Mouse (Mus musculus): Measurements from ENCODE around the gene Zfp36. TPM values are rescaled to one million over a fixed set of nuclear protein-coding genes. Genes with fewer than 3 reads are reported as not detected.

Gene Zfp36
- total RNA-seq, 2 experiments from 2014 or later, result 5.9 to 11.6 TPM

DNA sequence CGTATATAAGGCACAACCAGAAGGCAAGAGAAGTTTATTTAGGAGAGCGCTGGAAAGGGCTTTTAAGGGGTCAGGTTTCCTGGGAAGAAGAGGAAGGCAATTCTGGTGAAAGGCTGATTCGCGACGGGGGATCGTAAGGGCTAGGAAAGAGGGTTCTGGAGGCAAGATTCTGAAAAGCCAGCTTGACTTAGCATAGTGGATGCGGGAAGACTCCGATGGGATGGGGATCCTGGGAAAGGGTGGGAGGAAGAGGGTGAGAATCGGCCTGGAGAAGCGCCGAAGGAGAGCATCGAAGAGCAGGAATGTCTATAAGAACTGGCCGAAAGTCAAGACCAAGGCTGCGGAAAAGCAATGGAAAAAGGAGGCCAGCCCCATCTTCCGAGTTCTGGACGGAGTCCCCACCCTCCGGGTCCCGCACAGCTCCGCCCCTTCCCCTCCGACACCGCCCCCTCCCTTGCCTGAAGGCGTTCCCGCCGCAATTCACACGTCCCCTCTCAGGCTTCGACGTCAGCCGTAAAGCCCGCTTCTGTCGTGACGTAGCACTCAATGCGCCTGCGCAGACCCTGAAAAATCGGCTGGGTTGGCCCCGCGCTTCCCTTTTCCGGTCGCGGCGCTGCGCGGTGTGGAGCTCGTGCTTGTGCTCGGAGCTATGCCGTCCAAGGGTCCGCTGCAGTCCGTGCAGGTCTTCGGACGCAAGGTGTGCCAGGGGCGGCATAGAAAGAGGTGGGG is 29.7 kb downstream of the Zfp36 start, which contains the start of gene Rps16:
TSS of gene Rps16 (plus strand) at position 498 of the 729 bp plus-strand sequence.
- peak; percentile 99 for DNase-seq
- intact Hi-C loops (cut with DNase I; ENCODE audit: low total_unique reads), result no loop called here

DNA sequence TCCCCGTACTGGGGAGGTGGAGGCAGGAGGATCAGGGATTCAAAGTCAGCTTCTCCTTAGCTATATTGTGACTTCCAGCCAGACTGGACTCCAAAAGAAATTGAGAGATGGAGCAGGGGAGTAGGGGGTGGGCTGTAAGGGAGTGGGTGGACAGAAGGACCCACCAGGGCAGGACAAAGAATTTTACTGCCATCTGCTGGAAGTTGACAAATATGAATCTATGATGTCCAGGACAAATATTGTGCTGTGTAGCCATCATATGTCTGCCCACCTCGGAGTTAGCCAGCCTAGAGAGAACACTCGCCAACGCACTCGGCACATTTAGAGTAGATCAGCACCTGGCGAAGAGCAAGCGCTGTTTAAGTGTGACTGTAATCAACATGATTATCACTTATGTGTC is 31.5 kb downstream of the Zfp36 start:
- intact Hi-C loops (cut with DNase I; ENCODE audit: low total_unique reads), result no loop called here
- no peak for DNase-seq

DNA sequence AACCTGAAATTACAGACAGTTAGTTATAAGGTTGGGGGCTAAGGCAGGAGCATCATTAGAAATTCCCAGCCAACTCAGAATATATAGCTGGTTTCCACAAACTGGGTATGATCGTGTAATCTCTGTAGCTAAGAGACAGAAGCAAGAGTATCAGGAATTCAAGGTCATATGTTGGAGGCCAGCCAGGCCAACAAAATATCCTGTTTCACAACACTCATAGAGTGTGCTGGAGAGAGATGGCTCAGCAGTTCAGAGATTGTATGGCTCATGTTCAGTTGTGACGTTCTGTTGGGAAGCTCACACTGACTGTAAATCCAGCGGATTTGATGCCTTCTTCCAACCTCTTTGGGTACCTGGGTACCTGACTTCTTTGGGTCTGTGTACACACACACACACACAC is 32.3 kb downstream of the Zfp36 start:
- DNase-seq, result no peak
- intact Hi-C loops (cut with DNase I; ENCODE audit: low total_unique reads), result no loop called here

DNA sequence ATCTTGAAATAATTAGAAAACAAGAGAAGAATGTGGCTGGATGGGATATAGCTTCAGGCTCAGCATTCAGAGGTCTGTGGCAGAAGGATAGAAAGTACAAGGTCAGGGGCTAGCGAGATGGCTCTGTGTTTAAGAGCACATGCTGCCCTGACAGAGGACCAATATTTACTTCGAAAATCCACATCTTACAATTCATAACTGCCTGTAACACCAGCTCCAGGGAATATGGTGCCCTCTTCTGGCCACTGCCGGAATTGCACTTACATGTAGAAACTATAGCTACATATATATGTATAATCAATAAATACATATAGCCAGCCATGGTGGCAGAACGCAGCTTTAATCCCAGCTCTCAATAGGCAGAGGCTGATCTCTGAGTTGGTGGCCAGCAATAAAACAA is 35.4 kb downstream of the Zfp36 start:
- intact Hi-C loops (cut with DNase I; ENCODE audit: low total_unique reads), result no loop called here
- DNase-seq, result peak; percentile 47

DNA sequence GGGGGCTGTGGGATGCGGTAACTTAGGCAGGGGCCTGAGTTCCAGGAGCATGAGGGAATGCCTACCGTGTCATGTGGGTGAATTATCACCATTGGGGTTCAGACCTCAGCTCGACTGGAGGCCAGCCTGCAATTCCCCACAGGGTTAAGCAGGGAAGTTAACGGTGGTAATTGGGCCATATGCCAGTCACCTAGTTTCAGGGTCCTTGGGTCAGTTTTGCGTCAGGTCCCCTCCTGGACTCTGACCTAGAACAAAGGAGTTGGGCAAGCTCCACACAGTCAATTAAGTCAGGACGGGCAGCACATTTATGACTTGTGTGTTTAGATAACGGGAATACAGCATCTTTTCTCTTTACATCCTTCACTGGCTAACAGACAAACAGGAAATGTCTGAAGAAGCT is 38.7 kb downstream of the Zfp36 start:
- intact Hi-C loops (cut with DNase I; ENCODE audit: low total_unique reads), result no loop called here

DNA sequence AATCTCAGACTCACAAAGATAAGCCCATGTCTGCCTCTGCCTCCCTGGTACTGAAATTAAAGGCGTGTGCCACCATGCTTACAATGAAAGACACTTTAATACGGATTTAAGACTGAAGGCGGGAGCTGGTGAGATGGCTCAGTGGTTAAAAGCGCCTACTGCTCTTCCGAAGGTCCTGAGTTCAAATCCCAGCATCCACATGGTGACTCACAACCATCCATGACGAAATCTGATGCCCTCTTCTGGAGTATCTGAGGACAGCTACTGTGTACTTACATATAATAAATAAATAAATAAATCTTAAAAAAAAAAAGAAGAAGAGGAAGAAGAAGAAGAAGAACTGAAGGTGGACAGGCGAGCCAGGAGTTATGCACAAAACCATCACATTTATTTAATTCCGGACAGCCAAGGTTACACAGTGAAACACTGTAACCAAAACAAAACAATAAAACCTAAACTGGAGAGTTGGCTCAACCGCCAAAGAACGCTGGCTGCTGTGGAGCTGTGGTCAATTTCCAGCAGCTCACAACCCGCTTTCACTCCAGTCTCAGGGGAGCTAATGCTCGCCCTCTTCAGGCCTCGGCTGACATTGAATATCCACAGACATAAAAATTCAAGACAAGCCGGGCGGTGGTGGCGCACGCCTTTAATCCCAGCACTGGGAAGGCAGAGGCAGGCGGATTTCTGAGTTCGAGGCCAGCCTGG is 40.7 kb downstream of the Zfp36 start:
- intact Hi-C loops (cut with DNase I; ENCODE audit: low total_unique reads), result no loop called here
- peak; percentile 67 for DNase-seq

More for the DNA sequence above, 38.7 kb downstream of the Zfp36 start:
- DNase-seq, result no peak

DNA sequence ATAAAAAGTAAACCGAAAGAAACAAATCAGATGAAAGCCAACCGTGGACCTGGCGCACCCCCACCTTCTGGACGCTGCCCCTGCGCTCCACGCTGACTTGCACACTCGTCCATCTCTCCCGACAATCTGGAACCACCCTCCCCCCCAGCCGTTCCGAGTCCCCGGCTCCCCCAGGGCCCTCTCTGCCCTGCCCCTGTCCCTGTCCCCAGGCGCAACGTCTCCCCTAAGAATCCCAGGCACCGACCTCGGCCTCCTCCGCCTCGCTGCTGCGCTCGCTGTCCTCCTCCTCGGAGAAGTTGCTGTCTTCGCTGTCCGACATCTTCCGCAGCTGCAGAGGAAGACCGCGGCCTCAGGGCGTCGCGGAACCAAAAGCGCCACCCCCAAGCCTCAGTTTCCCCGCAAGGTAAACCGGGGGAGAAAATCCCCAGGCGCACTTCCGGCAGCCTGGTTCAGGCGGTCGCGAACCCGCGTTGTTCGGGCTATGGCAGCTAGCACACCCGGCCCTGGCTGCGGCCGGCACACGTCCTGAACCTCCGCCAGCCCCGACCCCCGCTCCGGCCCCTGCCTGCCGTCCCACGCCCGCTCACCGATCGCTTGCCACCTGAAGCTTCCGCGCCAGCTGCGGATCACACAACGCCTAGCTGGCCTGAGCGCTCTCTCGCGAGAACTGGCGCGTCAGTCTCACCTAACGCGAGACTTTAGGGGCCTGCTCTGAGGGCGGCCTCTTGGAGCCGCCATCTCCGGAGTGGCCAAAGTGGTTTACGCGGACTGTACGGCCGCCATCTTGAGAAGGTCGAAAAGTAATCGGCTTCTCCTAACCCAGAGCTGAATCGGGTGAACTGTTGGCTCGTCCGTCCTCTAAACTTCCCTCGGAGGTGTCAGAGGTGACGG is 41.7 kb downstream of the Zfp36 start, which contains the start of gene Supt5:
TSS of gene Supt5 (minus strand) at position 639 of the 891 bp plus-strand sequence.
- DNase-seq, result peak; percentile 97
- intact Hi-C loops (cut with DNase I; ENCODE audit: low total_unique reads), result no loop called here

DNA sequence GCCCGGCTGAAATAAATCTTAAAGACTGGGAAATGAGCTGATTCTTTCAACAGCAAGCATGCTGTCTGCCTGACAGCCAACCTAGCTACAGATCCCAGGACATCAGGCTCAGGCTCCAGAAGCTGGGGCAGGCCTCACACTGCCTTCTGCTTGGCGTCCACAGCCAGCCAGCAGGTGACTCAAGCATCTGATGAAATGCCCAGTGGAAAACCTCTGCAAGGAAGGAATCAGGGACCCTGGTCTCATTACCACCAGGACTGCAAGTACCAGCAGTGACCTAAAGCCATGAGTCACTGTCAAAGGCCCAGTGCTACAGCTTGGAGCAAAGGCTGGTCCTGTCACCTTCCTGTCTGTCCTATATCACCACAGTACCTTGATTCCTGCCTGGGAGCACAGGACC is 44.6 kb downstream of the Zfp36 start:
- DNase-seq, result no peak
- intact Hi-C loops (cut with DNase I; ENCODE audit: low total_unique reads), result no loop called here

DNA sequence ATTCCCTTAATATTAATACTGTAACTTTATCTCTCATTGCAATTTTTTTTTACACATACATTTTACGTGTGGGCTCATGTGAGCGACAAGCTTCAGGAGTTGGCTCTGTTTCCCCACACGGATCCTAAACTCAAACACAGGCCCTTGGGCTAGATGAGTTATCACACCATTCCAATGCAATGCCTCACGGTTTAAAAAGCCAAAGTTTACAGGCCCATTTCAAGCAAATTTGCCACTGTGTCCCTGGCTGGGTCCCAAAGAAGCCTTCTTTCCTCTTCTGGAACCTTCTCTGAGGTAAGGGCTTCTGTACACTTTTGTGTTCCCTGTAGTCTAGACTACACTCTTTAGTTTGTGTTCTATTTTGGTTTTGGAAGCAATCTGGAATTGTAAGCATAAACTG is 45.5 kb downstream of the Zfp36 start:
- DNase-seq, result no peak
- intact Hi-C loops (cut with DNase I; ENCODE audit: low total_unique reads), result no loop called here

DNA sequence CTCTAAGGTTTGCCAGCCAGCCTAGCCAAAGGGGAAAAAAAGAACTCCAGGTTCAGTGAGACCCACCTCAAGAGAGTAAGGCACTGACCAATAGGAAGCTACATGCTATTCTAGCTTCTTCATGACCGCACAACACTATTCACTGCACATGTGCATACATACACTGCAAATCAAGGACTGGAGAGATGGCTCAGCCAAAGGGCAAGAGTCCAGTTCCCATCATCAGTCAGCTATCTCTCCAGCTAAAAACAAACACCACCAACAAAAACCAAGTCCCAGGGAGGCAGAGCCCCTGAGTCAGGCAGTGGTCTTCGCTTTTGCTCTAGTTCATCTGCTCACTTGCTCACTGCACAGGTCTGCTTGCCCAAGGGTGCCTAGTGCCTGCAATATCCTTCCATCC is 51.8 kb downstream of the Zfp36 start:
- intact Hi-C loops (cut with DNase I; ENCODE audit: low total_unique reads), result no loop called here
- no peak for DNase-seq

Other genes starting within 250 kb of the Zfp36 start
- gene Fbl, start 210.5 kb downstream of the Zfp36 start, total RNA-seq (2021), result 10 to 100 TPM; 23.7 to 31.0 TPM
- 100 to 1,000 TPM; 129 to 156 TPM for gene Dyrk1b, start 200.8 kb downstream of the Zfp36 start, total RNA-seq (2021)
- gene Eid2, start 112.4 kb downstream of the Zfp36 start, total RNA-seq (2021), result 1 to 10 TPM; 6.9 to 8.9 TPM
- 1 to 10 TPM; 5.6 to 5.9 TPM for gene Eid2b, start 102.5 kb downstream of the Zfp36 start, total RNA-seq (2021)
- gene Selenov, start 89.1 kb downstream of the Zfp36 start, total RNA-seq (2021), result not detected
- not detected for gene Dll3, start 78.0 kb downstream of the Zfp36 start, total RNA-seq (2021)
- 10 to 100 TPM; 38.2 to 39.4 TPM for gene Timm50, start 68.2 kb downstream of the Zfp36 start, total RNA-seq (2021)
- gene Supt5, start 41.5 kb downstream of the Zfp36 start, total RNA-seq (2021), result 10 to 100 TPM; 60.0 to 60.1 TPM
- gene Rps16, start 29.6 kb downstream of the Zfp36 start, total RNA-seq (2021), result 100 to 1,000 TPM; 522 to 620 TPM
- gene Plekhg2, start 7.7 kb downstream of the Zfp36 start, total RNA-seq (2021), result 10 to 100 TPM; 15.0 to 15.7 TPM
- gene Med29, start 12.5 kb upstream of the Zfp36 start, total RNA-seq (2021), result 10 to 100 TPM; 20.7 to 20.9 TPM
- gene Paf1, start 12.7 kb upstream of the Zfp36 start, total RNA-seq (2021), result 10 to 100 TPM; 32.9 to 34.8 TPM
- gene Gmfg, start 57.2 kb upstream of the Zfp36 start, total RNA-seq (2021), result 1 to 10 TPM; 5.3 to 5.9 TPM
- gene Lrfn1, start 71.7 kb upstream of the Zfp36 start, total RNA-seq (2021), result 1 to 10 TPM; 1.2 to 1.4 TPM
- gene Ifnl2, start 130.2 kb upstream of the Zfp36 start, total RNA-seq (2021), result not detected
- not detected for gene Ifnl3, start 142.6 kb upstream of the Zfp36 start, total RNA-seq (2021)
- gene Sycn, start 160.6 kb upstream of the Zfp36 start, total RNA-seq (2021), result not detected
- gene Nccrp1, start 167.0 kb upstream of the Zfp36 start, total RNA-seq (2021), result not detected
- gene Samd4b, start 217.9 kb upstream of the Zfp36 start, total RNA-seq (2021), result 10 to 100 TPM; 15.7 to 18.5 TPM
- 1 to 10 TPM; 2.9 to 4.6 TPM for gene Pak4, start 217.9 kb upstream of the Zfp36 start, total RNA-seq (2021)